Mouse (Mus musculus) embryonic facial prominence, embryonic 15.5 days (tissue): ENCODE measurements at regions not wholly inside any gene's neighbourhood (a gene's known extent, or its start where the extent isn't known, plus 50 kb on each side); places are given as distances from the start of the nearest gene placed in this dataset.

Source experiments
- ATAC-seq: fragments of 200-750 bp; cut with Nextera tagmentation; 2 replicates; pipeline ENCODE4 v1.8.0; 2017; ENCODE audit warnings: low read depth, moderate TSS enrichment; ENCODE audit not compliant: insufficient number of reproducible peaks, low FRiP score, low TSS enrichment
- H3K27ac ChIP-seq: fragments of 300-500 bp; sonication (generic); replicated peaks from 2 replicates; pipeline ENCODE4 v1.5.1; 2015; ENCODE audit warnings: mild to moderate bottlenecking, inconsistent platforms
- H3K27me3 ChIP-seq: fragments of 300-500 bp; sonication (generic); 2 replicates; pipeline ENCODE4 v1.6.1; 2015; ENCODE audit warnings: inconsistent platforms
- H3K36me3 ChIP-seq: fragments of 300-500 bp; sonication (generic); 2 replicates; pipeline ENCODE4 v1.6.1; 2015; ENCODE audit warnings: mild to moderate bottlenecking, inconsistent platforms
- H3K4me1 ChIP-seq: fragments of 300-500 bp; sonication (generic); 2 replicates; pipeline ENCODE4 v1.6.1; 2015; ENCODE audit warnings: inconsistent platforms
- H3K4me2 ChIP-seq: fragments of 300-500 bp; sonication (generic); replicated peaks from 2 replicates; pipeline ENCODE4 v1.6.1; 2015; ENCODE audit warnings: mild to moderate bottlenecking, inconsistent platforms
- H3K4me3 ChIP-seq: fragments of 300-500 bp; sonication (generic); replicated peaks from 2 replicates; pipeline ENCODE4 v1.5.1; 2015; ENCODE audit warnings: mild to moderate bottlenecking, inconsistent platforms
- H3K9ac ChIP-seq: fragments of 300-500 bp; sonication (generic); 2 replicates; pipeline ENCODE4 v1.6.1; 2015; ENCODE audit warnings: inconsistent platforms
- H3K9me3 ChIP-seq: fragments of 300-500 bp; sonication (generic); replicated peaks from 2 replicates; pipeline ENCODE4 v1.6.1; 2016; ENCODE audit warnings: inconsistent platforms
- WGBS: fragments of 180-500 bp; shearing (Covaris S2); methylation state at CpG from one replicate; pipeline ENCODE4 v1.1.7; 2015; 5-methylcytosine and 5-hydroxymethylcytosine counted together

- no peak overlapping the region for H3K27ac ChIP-seq
- H3K4me2 ChIP-seq = no peak overlapping the region
- no peaks in the 10 kb centered on the region for H3K9me3 ChIP-seq
- H3K9ac ChIP-seq = no peak overlapping the region
- no peak for ATAC-seq
- no peak overlapping the region for H3K4me3 ChIP-seq
- no peaks in the 10 kb centered on the region for H3K4me1 ChIP-seq
- WGBS = 84% methylated on average over 2 of the region's 2 CpGs
- H3K36me3 ChIP-seq = no peaks in the 10 kb centered on the region
- H3K27me3 ChIP-seq = no peaks in the 10 kb centered on the region
These were observed 760.8 kb downstream of the Mat2b start for GRCm38 (mm10) chr11:39934216-39934615.

GRCm38 (mm10) chr11:39923977-39924527, 771.0 kb downstream of the Mat2b start:
- H3K4me3 ChIP-seq = no peak overlapping the region
- no peaks in the 10 kb centered on the region for H3K9me3 ChIP-seq
- no peak for ATAC-seq
- no peak overlapping the region for H3K4me2 ChIP-seq
- no peak overlapping the region for H3K9ac ChIP-seq
- no peaks in the 10 kb centered on the region for H3K36me3 ChIP-seq
- WGBS = 18% methylated on average over 6 of the region's 6 CpGs
- no peaks in the 10 kb centered on the region for H3K27me3 ChIP-seq
- no peaks in the 10 kb centered on the region for H3K4me1 ChIP-seq
- no peak overlapping the region for H3K27ac ChIP-seq

GRCm38 (mm10) chr11:39917716-39918347, 777.2 kb downstream of the Mat2b start:
- no peak for ATAC-seq
- WGBS = 77% methylated on average over 3 of the region's 3 CpGs
- H3K4me2 ChIP-seq = no peak overlapping the region

DNA sequence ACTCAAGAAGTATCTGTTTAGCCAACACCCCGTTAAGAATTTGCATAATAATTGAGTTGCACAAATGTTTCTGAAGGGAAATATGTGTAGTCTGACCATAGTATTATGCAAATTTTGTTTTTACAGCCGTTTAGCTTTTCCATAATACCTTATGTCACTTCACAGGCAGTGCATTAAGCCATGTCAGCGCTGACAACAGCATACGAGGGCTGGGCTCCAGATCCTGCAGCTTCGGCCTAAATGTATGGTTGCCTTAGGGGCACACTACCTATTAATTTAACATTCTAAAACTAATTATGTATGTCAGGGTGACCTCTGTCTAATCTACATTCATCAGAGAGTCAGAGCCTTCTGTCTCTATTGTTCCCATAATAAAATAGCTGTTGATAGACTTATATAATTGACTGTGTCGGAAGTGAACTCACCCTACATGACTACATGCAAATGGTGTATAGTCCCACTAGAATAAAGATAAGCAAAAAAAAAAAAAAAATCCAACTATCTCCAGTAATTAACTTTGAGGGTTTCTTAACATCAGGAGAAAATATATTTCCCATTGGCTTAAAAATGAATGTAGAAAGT, 795.3 kb downstream of the Mat2b start:
- no peak overlapping the region for H3K27ac ChIP-seq
- H3K36me3 ChIP-seq = no peaks in the 10 kb centered on the region
- H3K4me2 ChIP-seq = no peak overlapping the region
- no peaks in the 10 kb centered on the region for H3K9me3 ChIP-seq
- no peak overlapping the region for H3K4me3 ChIP-seq
- H3K9ac ChIP-seq = no peak overlapping the region
- ATAC-seq = no peak
- H3K27me3 ChIP-seq = no peaks in the 10 kb centered on the region
- no peaks in the 10 kb centered on the region for H3K4me1 ChIP-seq
- WGBS = 64% methylated on average over 6 of the region's 6 CpGs

More at GRCm38 (mm10) chr11:39917716-39918347, 777.2 kb downstream of the Mat2b start:
- Histone ChIP-seq H3K27ac (no peak overlapping the region), H3K4me3 (no peak overlapping the region), H3K36me3 (no peaks in the 10 kb centered on the region), H3K9ac (no peak overlapping the region), H3K9me3 (no peaks in the 10 kb centered on the region), H3K27me3 (no peaks in the 10 kb centered on the region), H3K4me1 (no peaks in the 10 kb centered on the region)

GRCm38 (mm10) chr11:39883305-39883704, 811.7 kb downstream of the Mat2b start:
- no peak overlapping the region for H3K4me2 ChIP-seq
- H3K36me3 ChIP-seq = no peaks in the 10 kb centered on the region
- no peak overlapping the region for H3K27ac ChIP-seq
- H3K4me3 ChIP-seq = no peak overlapping the region
- H3K4me1 ChIP-seq = no peaks in the 10 kb centered on the region
- no peak overlapping the region for H3K9ac ChIP-seq
- no peak for ATAC-seq
- 83% methylated on average over 1 of the region's 1 CpGs for WGBS
- no peaks in the 10 kb centered on the region for H3K27me3 ChIP-seq
- no peaks in the 10 kb centered on the region for H3K9me3 ChIP-seq

DNA sequence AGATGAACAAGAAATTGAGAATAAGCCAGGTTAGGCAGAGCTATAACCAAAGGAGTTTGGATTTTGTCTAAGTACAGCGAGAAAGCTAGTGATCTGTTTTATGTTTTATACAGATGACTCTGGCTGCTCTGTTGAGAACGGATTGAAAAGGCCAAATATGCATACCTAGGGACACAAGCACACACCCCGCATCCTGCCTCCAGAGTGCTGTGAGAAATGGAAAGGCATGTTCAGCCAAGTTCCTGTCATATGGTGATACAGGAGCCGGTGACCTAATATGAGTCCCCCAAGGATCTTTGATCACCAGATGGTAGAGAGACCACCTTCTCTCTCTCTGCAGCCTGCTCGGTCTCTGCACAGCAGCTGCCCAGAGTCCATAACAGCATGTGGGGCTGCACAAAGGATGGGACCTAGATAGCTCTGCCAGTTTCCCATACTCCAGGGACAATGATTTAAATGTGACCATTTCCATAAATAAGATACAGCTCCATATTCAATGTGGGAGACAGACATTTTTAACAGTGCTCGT, 826.5 kb downstream of the Mat2b start:
- H3K9ac ChIP-seq = no peak overlapping the region
- H3K27me3 ChIP-seq = no peaks in the 10 kb centered on the region
- no peak overlapping the region for H3K4me2 ChIP-seq
- no peak for ATAC-seq
- H3K36me3 ChIP-seq = no peaks in the 10 kb centered on the region
- 64% methylated on average over 6 of the region's 6 CpGs for WGBS
- no peak overlapping the region for H3K27ac ChIP-seq
- no peak overlapping the region for H3K4me3 ChIP-seq
- H3K9me3 ChIP-seq = no peaks in the 10 kb centered on the region
- no peaks in the 10 kb centered on the region for H3K4me1 ChIP-seq
